Mouse (Mus musculus): ENCODE measurements at regions not wholly inside any gene's neighbourhood (a gene's known extent, or its start where the extent isn't known, plus 50 kb on each side); places are given as distances from the start of the nearest gene placed in this dataset.

GRCm38 (mm10) chr11:86881710-86882109 is 74.2 kb upstream of the Dhx40 start:
- DNase-seq: no peak

DNA sequence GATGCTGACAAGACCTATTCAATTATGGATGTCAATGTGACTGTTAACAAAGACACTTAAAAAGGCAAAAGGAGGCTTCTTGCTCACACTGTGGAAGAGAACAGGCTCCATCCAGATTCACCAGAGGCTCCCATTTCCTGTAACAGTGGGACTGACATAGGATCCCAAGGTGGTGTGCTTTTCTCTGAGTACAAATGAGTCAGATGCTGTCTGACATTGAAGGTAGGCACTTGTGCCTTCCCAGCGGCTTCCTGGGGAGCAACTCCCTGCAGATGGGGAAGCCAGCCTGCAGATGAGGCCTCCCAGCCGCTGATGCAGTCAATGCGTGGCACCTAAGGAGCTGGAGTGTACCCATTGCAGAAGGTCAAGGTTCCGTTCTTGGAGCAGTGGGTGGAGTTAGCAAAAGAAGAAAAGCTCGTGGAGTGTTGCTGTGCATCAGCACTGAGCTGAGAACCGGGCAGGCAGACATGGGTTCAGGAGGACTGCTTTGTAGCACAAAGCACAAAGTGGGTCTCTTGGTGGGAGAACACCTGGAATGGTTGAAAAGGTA is 71.9 kb upstream of the Dhx40 start:
- no peak for DNase-seq

GRCm38 (mm10) chr11:86878327-86879065 is 71.0 kb upstream of the Dhx40 start:
- no peak for DNase-seq

- DNase-seq: no peak
Measured at GRCm38 (mm10) chr11:86876509-86876908, 69.0 kb upstream of the Dhx40 start.

GRCm38 (mm10) chr11:86875738-86876137 is 68.2 kb upstream of the Dhx40 start:
- DNase-seq: no peak

DNA sequence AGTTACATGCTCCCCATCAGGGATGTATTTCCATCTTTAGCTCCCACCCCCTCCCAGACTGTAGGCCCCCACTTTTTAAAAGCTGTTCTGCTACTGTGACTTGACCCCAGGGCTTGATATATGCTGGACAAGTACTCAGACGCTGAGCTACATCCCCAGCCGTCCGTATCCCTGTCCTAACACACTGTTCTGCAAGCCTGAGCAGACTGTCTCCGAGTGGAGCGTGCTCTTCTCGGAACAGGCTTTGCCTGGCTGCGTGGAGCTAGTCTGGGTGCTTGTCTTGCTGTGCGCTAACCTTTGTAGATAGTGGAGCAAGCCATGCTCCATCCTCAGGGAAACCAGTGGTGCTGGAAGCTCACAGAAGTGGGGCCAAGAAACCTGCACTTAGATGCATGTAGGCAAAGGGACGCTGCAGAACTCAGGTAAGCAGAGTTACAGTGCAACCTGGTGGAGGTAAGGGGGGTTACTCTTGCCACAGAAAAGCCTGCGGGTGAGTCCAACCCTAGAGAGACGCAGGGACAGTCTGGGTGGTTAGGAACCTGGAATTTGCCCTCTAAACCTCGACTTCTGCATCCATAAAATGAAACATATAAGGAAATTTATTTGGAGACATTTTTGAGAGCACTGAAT is 67.2 kb upstream of the Dhx40 start:
- peak; percentile 21 for DNase-seq

DNA sequence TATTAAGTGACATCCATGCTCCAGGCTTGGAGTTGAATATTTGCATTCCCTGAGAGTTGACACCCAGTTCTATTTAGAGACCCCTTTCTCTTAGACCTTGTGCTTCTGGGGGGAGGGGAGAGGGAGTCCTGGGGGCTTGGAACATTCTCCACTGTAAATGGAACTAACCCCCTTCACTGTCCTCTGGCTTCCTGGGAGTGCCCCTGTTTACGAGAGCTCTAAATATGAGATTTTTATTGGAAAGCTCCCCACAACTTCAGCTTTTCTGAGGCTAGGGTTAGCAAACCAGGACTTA is 65.8 kb upstream of the Dhx40 start:
- no peak for DNase-seq

GRCm38 (mm10) chr11:86872537-86873405 is 65.2 kb upstream of the Dhx40 start:
- no peak for DNase-seq

- DNase-seq: no peak
Measured at GRCm38 (mm10) chr11:86871782-86872181, 64.2 kb upstream of the Dhx40 start.

DNA sequence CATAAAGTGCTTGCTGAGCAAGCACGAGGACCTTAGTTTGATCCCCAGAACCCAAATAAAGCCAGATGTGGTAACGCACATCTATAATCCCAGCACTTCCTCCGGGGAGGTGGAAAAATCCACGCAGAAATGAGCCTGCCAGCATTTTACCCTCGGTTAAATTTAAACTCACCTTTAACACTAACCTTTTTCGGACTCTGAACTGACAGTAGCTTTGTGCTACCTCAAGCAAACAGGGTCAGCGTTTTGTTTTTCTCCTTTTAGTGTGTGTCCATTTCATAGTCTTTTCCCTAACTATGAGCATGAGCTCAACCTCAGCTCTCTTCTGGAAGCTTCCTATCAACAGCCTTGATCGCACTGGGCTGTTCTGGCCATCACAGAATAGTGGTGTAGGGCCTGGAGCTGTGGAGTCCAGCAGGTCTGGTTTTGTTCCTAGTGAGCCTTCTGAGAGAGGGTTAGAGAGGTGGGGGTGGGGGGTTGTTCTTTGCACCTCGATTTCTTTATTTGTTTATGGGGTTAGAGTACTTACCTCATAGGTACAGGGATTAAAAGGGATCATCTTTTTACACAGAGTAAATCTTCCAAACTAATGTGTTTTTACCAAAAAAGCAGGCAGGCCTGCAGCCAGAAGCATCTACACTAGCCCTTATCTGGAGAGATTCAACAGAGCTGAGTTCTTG is 63.1 kb upstream of the Dhx40 start:
- no peak for DNase-seq

DNA sequence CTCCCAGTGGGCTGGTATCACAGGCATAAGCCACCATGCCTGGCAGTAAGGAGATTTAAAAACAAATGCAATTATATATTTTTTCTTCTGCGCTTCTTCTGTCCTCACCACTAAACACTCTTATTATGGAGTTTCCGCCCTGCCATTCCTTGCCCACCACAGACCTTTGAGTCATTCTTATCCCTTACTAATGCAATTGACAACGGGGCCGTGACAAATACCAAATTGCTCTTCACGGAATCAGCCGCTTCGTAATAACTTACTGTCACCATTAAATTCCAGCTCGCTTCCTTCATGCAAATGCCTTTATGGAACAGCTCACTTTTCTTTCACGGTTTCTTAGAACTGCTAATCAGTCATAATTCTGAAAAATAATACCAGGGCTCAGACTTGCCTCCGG is 59.4 kb upstream of the Dhx40 start:
- DNase-seq: no peak

DNA sequence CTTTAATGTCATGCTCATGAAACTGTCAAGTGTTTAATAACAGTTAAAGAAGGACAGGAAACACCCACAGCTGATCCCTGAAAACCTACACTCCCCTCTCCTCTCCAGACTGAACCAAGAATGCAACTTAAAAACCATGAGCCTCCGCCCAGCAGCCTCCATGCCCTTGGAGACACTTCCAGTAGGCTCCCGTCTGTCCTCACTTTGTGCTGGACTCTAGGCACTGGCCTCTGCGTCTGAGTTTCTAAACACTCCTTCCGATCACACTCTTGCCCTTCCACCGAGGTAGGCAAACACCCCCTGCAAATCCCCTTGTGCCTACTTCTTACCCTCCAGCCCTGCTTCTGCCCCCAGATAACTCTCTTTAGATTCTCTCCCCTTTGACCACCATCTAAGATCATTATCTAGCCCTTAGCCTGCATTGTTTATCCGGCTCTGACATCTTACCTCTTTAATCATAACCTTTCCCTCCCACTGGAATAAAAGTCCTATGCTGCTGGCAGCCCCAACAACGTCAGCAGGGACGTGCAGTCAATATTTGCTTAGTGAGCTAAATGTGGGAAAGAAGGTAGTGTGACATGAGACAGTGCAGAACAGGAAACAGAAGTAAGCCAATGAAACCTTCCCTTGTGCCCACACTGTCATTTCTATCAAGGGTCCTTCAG is 52.5 kb upstream of the Dhx40 start:
- no peak for DNase-seq

DNA sequence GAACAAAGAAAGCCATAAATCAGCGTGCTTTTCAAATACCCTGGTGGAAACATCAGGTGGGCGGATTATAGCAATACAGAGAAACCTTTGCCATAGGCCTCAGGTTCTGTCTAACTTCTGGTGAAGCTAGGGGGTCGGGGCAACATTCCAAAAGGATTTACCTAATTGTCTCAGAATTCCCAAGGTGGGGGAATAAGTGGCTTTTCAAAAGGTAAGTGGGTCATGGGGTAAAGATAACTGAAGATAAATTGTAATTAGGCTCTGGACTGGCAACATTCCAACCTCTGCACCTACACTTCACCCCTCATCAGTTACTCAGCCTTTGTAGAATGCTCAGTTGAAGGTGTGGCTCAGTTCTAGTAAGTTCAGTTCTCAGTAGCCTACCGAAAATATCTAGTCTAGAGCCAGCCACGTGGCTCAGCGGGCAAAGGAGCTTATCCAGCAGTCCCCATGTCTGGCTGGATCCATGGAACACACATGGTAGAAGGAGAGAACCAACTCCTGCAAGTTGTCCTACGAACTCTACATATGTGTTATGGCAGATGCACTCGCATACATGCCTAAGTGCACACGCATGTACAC is 51.8 kb upstream of the Dhx40 start:
- DNase-seq: no peak

DNA sequence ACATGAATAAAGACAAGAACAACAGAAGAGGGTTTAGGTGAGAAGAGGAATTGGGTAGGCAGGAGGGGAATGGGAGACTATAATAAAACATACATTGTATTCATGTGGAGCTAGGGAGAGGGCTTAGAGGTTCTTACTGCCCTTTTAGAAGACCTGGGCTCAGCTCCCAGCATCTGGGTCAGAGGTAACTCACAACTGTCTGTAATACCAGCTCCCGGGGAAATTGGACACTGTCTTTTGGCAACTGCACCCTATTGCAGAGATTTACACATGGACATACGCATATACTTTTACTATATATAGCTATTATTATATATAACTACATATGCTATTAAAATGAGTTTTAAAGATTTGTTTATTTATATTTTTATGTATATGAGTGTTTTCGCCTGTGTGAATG is 50.7 kb upstream of the Dhx40 start:
- DNase-seq: no peak

All from right cerebral cortex, postnatal 14 days (tissue).